Mouse (Mus musculus) bone marrow macrophage, adult 2 months (primary cell): Measurements from ENCODE around the gene Zfp541. TPM values are rescaled to one million over a fixed set of nuclear protein-coding genes. Genes with fewer than 3 reads are reported as not detected.

Source experiments
- H3K27ac ChIP-seq: 2 replicates; pipeline ENCODE4 v1.5.1; 2012; ENCODE audit warnings: low read depth, low read length; ENCODE audit not compliant: insufficient read depth
- H3K4me1 ChIP-seq: 2 replicates; pipeline ENCODE4 v1.6.1; 2012; ENCODE audit warnings: low read length; ENCODE audit not compliant: control insufficient read depth, insufficient read depth
- H3K4me3 ChIP-seq: 2 replicates; pipeline ENCODE4 v1.5.1; 2012; ENCODE audit warnings: mild to moderate bottlenecking, low read length, moderate library complexity; ENCODE audit not compliant: insufficient read depth
- CTCF ChIP-seq: IDR thresholded peaks from 2 replicates; pipeline ENCODE4 v1.5.1; 2012; ENCODE audit warnings: low read depth, mild to moderate bottlenecking, low read length, moderate library complexity
- POLR2A ChIP-seq: IDR thresholded peaks from 2 replicates; pipeline ENCODE4 v1.6.1; 2012; ENCODE audit warnings: mild to moderate bottlenecking, low read depth, low read length, borderline replicate concordance
- polyA plus RNA-seq: library from polyadenylated mRNA; stranded (reverse); fragments of >200 nt; gene quantifications from 2 replicates; pipeline ENCODE4 v1.2.4, GENCODE M21; 2012; ENCODE audit not compliant: missing spikeins, insufficient read depth, insufficient read length

Gene Zfp541
- polyA plus RNA-seq, result 0.20 and 0.48 TPM in 2 replicates

DNA sequence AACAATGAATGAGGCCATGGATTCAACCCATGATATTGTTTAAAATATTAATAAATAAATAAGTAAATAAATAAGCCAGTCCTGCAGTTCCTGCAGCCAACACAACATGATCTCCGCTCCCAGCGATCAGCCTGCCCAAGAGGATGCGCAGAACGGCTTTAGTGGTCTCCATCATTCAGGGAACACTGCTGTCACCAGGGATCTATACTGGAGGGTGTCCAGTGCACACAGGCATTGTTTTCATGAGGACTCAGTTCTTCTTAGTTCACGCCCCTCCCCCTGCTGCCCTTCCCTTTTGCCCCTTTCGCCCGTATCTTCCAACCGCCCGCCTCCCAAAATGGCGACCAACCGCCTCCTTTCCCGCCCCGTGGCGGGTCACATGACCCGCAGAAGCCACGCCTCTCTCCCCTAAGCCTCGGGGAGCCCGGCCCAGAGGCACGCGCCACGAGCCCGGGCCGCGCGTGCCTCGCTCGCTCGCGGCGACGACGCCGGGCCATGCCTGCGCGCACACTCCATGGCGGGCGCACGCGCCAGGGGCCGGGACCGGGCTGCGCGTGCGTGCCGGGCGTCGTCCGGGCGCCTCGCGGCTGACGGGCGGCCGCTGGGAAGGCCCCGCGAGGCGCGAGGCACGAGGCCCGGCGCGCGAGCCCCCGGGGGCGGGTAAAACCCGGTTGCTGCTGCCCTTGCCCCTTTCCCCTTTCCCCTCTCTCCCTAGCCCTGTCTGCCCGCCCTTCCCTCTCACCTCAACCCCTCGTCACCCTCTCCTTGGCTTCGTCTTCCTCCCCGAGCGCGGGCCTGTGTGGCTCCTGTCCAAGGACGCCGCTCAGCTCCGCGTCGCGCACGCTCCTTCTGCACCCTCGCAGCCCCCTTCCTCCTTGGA lies at the start of gene Zfp541:
TSS of gene Zfp541 (plus strand) at position 596 of the 880 bp plus-strand sequence.
- peaks cover 23% of the 10 kb centered on the region for H3K4me1 ChIP-seq
- TF ChIP-seq POLR2A, result no peak
- no peak for TF ChIP-seq CTCF
- no peak within 1 kb of the TSS for H3K4me3 ChIP-seq
- H3K27ac ChIP-seq, result no peak within 1 kb of the TSS

DNA sequence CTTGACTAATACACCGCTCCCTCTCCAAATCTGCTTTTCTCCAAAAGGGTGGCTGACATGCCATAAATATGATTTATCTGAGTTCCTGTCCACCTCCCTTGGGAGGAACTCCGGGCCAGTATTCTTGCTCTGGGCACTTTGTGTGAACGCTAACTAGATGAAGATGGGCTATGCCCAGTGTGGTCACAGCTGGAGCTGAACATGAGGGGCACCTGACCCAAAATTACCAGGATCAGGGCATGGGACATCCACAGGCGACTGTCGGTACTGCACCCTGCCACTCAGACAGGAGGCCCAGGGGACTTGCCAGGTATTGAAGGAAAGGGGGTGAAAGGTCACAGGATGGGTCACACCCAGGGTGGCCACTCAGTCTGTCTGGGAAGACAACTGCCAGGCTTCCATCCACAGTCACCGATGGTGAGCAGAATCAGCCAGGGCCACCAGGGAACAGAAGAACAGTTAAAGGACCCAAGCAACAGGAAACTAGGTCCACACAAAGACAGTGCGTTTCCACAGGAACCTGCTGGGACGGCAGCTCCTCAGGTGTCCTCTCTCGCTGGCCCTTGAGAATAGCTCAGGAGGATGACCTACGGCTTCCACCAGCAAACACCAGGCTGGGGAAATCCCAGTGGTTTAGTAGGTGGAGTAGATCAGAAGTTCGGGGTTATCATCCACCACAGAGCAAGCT lies 48.9 kb upstream of the Zfp541 start:
- no peak overlapping the region for H3K27ac ChIP-seq
- H3K4me3 ChIP-seq, result no peak overlapping the region
- TF ChIP-seq POLR2A (no peak), CTCF (peak; percentile 26; the same call in 1 of the 2 replicates)
- peaks cover 56% of the 10 kb centered on the region for H3K4me1 ChIP-seq

DNA sequence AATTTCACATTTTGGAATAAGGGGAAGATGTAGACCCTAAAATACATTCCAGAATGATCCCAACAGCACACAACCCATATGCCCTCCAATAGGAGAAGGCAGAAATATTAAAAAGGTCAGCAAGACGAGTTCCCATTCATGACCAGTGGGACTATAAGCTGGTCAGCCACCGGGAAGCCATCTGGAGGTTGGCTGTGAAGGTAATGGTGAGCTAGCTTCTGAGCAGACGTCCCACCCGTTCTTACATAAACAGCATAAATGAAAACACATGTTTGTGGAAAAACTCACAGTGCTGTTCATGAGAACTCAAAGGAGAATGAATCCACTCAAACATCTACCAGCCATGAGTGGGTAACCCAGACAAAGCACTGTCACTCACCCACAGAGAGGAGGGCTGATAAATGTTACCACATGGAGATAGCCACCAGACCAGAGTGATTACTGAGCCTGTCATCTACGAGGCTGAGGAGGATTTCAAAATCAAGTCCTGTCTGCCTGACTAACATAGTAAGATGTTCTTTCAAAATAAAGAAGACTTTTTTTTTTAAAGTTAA lies 47.8 kb upstream of the Zfp541 start:
- H3K4me3 ChIP-seq, result no peak overlapping the region
- TF ChIP-seq CTCF (no peak), POLR2A (no peak)
- H3K27ac ChIP-seq, result no peak overlapping the region
- peaks cover 57% of the 10 kb centered on the region for H3K4me1 ChIP-seq

DNA sequence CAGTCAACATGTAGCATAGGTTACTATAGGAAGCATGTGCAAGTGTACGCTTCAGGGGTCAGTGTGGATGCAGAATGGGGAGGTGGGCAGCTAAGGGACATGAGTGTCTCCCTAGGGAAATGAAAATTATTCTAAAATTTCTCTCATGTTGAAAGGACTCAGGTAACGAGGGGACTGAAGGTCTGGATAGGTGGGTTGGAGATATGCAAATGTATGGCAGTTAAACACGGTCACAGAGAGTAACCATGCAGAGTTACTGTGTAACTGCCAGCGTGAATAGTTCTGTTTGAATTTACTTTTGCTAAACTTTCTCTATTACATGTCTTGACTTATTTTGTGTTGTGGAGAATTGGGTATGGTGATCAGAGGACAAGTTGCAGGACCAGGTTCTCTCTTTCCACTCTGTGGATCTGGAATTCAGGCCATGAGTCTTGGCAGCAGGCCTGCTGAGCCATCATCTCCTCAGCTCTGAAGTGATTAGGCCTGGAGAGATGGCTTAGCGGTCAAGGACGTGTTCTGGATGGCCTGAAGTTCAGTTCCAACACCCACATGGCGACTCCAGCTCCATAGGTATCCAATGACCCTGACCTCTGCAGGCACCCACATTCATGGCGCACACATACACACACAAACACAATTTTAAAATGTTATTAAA lies 47.0 kb upstream of the Zfp541 start:
- Histone ChIP-seq H3K4me3 (no peak overlapping the region), H3K27ac (no peak overlapping the region), H3K4me1 (peaks cover 64% of the 10 kb centered on the region)
- TF ChIP-seq CTCF (no peak), POLR2A (no peak)

DNA sequence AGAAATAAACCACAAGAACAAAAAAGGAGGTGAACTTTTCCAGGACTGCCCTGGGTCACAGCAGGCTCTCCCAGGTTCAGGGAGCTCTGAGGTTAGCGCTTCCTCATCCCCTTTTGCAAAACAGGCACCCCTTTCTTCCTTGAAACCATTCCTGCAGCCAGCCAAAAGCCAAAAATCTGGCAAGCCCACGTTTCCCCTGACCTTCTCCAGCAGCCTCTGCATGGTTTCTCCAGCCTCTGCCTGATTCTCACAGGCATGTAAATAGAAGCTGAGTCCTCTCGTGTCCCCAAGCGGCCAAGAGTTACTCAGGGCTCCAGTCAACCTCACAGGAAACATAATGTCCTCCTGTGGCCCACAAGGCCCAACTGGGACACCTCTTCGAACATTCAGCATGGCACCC lies 46.2 kb upstream of the Zfp541 start:
- peaks cover 64% of the 10 kb centered on the region for H3K4me1 ChIP-seq
- no peak overlapping the region for H3K4me3 ChIP-seq
- H3K27ac ChIP-seq, result no peak overlapping the region
- TF ChIP-seq POLR2A (no peak), CTCF (no peak)

DNA sequence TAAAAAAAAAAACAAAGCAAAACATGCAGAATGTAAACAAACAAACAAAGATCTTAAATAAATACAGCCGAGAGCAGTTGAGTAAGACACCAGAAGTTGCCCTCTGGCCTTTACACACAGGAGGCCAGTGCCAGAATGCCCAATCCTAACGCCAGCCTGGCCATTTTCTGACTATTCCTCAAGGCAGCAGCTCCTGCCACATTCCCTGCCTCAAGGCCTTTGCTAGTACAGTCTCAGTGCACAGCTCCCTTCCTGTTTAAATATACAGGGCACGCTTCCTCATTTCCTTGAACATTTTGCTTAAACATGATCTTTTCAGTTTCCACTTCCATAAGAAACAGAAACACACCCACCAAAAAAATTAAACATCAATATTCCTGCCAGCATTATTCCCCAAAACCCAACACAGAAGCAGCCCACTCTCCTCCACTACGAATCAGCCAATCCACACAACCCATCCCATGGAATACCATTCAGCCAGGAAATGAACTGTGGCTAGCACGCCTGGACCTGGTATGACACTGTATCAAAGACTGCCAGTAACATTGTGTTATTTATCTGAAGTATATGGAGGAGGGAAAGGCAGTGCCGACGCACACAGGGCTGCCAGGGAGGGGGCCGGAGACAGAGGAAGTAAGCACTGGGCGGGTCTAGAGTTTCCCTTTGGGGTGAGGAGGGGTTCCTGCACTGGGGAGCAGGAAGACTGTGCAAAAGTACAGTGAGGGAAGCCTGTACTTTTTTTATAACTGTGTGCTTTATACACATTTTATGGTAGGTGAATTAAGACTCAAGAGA lies 43.4 kb upstream of the Zfp541 start:
- peaks cover 65% of the 10 kb centered on the region for H3K4me1 ChIP-seq
- peak overlapping the region; percentile 39 for H3K4me3 ChIP-seq
- H3K27ac ChIP-seq, result peak overlapping the region; percentile 95
- no peak for TF ChIP-seq CTCF
- TF ChIP-seq POLR2A, result no peak

DNA sequence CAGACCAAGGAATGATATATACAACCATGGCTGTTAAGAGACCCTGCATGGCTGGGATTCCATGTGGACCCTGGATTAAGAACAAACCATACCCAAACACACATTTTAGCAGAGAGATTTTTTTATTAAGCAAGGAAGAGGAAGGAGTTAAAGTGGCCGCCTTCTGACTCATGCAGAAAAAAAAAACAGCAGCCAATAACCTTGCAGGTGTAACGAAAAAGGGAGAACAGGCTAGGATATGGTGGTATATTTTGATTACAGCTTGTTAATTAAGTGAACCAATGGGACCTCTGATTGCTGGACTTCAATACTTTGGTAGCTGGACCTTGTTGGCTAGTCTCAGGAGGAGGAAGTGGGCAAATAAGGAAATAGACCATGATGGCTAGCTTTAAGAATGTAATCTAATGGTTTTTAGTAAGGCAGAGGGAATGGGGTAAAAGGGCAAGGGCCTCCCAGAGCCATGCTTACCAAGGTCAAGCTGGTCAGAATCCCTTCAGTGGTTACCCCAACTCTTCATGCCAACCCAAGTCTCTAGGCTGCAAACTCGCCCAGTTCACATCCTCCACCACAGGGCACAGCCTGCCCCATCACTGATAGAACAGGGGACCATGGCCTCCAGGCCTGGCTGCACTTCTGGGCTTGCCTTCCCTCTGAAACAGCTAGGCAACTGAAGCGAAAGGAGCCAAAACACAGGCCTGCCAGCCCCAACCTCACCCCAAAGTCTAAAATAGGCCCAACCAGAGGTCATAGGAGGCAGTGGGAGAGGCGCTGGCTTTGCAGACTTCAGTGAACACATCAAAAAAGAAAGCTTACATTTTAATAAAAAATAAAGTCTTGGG lies 42.1 kb upstream of the Zfp541 start:
- H3K27ac ChIP-seq, result peak overlapping the region; percentile 95
- peaks cover 64% of the 10 kb centered on the region for H3K4me1 ChIP-seq
- peak overlapping the region; percentile 23 for H3K4me3 ChIP-seq
- TF ChIP-seq CTCF (no peak), POLR2A (no peak)

DNA sequence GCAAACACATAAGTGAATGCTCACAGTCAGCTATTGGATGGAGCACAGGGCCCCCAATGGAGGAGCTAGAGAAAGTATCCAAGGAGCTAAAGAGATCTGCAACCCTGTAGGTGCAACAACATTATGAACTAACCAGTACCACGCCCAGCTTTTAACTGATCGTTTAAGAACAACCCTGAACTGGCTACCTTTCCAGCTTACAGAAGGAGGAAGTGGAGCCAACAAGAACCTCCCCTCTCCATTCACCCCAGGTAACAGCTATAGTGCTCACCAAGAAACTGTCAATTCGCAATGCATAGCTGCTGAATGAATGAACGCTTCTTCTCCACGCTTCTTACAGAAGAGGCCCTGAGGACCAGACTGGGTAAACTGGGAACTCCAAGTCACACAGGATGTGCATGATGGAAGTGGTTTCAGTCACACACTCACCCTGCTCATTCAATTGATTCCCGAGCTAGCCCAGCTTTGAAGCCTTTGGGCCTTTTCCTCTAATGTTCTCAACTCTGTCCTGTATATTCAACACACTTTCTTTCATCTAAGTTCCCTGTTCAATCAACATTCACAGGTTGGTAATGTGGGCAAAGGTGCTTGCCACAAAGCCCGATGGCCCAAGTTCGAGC lies 36.9 kb upstream of the Zfp541 start:
- Histone ChIP-seq H3K4me3 (no peak overlapping the region), H3K27ac (no peak overlapping the region), H3K4me1 (peaks cover 51% of the 10 kb centered on the region)
- TF ChIP-seq CTCF (no peak), POLR2A (no peak)
